In genomic region chr15:12800405-12801141, GRCm38 (mm10) we compare ENCODE assay signal across 12 mouse cellular contexts. TPM values are rescaled to one million over a fixed set of nuclear protein-coding genes. Genes with fewer than 3 reads are reported as not detected.
DNase-seq lines count a peak whose midpoint lies in the region; ATAC-seq and TF ChIP-seq lines count a peak whose summit lies in the region.
"Had no signal": no experiment of that assay in that cellular context is flagged by ENCODE, and none has a peak within 500 bp of the region (broad histone marks: within the 10 kb centered on the region; RNA-seq: fewer than 3 reads in every experiment).

No protein-coding gene starts in this region.

- H3K4me1 ChIP-seq in heart, embryonic 14.5 days (ENCODE audit: control insufficient read depth in 2 of 2, insufficient read depth in 2 of 2, low read length in 2 of 2): peaks cover 2 to 5% of the 10 kb centered on the region in 2 experiments; a peak in 2 of 4 replicates
- no peaks in the 10 kb centered on the region for H3K4me1 ChIP-seq in midbrain, embryonic 11.5 days (ENCODE audit: control insufficient read depth, insufficient read depth, low read length)
- peaks cover 4% of the 10 kb centered on the region; the same call in 1 of the 2 replicates for H3K4me1 ChIP-seq in midbrain, embryonic 10.5 days
- H3K4me1 ChIP-seq in bone marrow, adult 2 months (ENCODE audit: control insufficient read depth, insufficient read depth, low read length): no peaks in the 10 kb centered on the region
- H3K4me1 ChIP-seq: hindbrain, embryonic 10.5 days; neural tube, embryonic 15.5 days had no signal

- no peak overlapping the region for H3K9ac ChIP-seq in heart, embryonic 14.5 days (ENCODE audit: low read length)
- no peak overlapping the region for H3K9ac ChIP-seq in midbrain, embryonic 11.5 days (ENCODE audit: low read length)
- H3K9ac ChIP-seq: neural tube, embryonic 15.5 days had no signal

- H3K9me3 ChIP-seq in heart, embryonic 14.5 days (ENCODE audit: control insufficient read depth, low read length): no peaks in the 10 kb centered on the region
- no peaks in the 10 kb centered on the region for H3K9me3 ChIP-seq in midbrain, embryonic 11.5 days (ENCODE audit: control insufficient read depth, low read length)
- H3K9me3 ChIP-seq in midbrain, embryonic 10.5 days (replicated peaks): no peaks in the 10 kb centered on the region
- H3K9me3 ChIP-seq: hindbrain, embryonic 10.5 days; neural tube, embryonic 15.5 days had no signal

- no peak for ATAC-seq in heart, embryonic 14.5 days (ENCODE audit: insufficient number of reproducible peaks, insufficient read depth, low FRiP score, low read depth)
- no peak for ATAC-seq in midbrain, embryonic 11.5 days (ENCODE audit: low FRiP score)
- ATAC-seq in cerebellum, adult (ENCODE audit: insufficient number of reproducible peaks, low FRiP score, low TSS enrichment): no peak

- H3ac ChIP-seq in myocyte (ENCODE audit: control insufficient read depth, insufficient read length): no peak overlapping the region

- no peak overlapping the region for H3K4me3 ChIP-seq in heart, embryonic 14.5 days (ENCODE audit: control insufficient read depth in 1 of 2, insufficient read depth in 1 of 2, low read depth in 1 of 2, low read length in 2 of 2)
- H3K4me3 ChIP-seq in midbrain, embryonic 11.5 days (ENCODE audit: low read depth, low read length): no peak overlapping the region
- no peak overlapping the region for H3K4me3 ChIP-seq in midbrain, embryonic 10.5 days
- peak overlapping the region; percentile 35 for H3K4me3 ChIP-seq in bone marrow, adult 2 months (replicated peaks; ENCODE audit: control insufficient read depth, low read depth, low read length)
- H3K4me3 ChIP-seq in myocyte: no peak overlapping the region
- H3K4me3 ChIP-seq: hindbrain, embryonic 10.5 days; neural tube, embryonic 15.5 days had no signal

- no peak for TF ChIP-seq POLR2A in bone marrow, adult 2 months (IDR thresholded peaks at IDR 0.05; ENCODE audit: borderline replicate concordance, control insufficient read depth, low read depth, low read length)
- TF ChIP-seq POLR2A in myocyte (IDR thresholded peaks at IDR 0.05; ENCODE audit: insufficient read length, low read depth): no peak

- 21% methylated on average over 15 of the region's 15 CpGs for WGBS in heart, embryonic 14.5 days
- WGBS in midbrain, embryonic 11.5 days: 63% methylated on average over 15 of the region's 15 CpGs
- WGBS in midbrain, embryonic 10.5 days: 68% methylated on average over 15 of the region's 15 CpGs
- WGBS in bone marrow, adult 2 months: 59% methylated on average over 15 of the region's 15 CpGs

- H3K27me3 ChIP-seq in heart, embryonic 14.5 days (ENCODE audit: control insufficient read depth, insufficient read depth, low read length): no peaks in the 10 kb centered on the region
- no peaks in the 10 kb centered on the region for H3K27me3 ChIP-seq in midbrain, embryonic 11.5 days (ENCODE audit: control insufficient read depth, insufficient read depth, low read length)
- H3K27me3 ChIP-seq in midbrain, embryonic 10.5 days (ENCODE audit: low read depth, poor library complexity, severe bottlenecking): no peaks in the 10 kb centered on the region
- peaks cover 20% of the 10 kb centered on the region for H3K27me3 ChIP-seq in myocyte (ENCODE audit: control insufficient read depth, insufficient read depth, insufficient read length)
- H3K27me3 ChIP-seq: neural tube, embryonic 15.5 days had no signal

- TF ChIP-seq CTCF in bone marrow, adult 2 months (IDR thresholded peaks at IDR 0.05; ENCODE audit: control insufficient read depth, insufficient read depth, low read length): no peak

- no peak for DNase-seq in heart, adult 9 months (ENCODE audit: low spot score in 2 of 2)
- DNase-seq in midbrain, embryonic 11.5 days (ENCODE audit: low spot score, missing footprints): peak; percentile 41
- DNase-seq in midbrain, embryonic 10.5 days (ENCODE audit: low spot score): no peak
- DNase-seq in cerebellum, postnatal 14 days: no peak
- DNase-seq: cerebellum, postnatal 25 days; kidney, adult 18-20 months had no signal

- no peaks in the 10 kb centered on the region for H3K79me2 ChIP-seq in myocyte (ENCODE audit: control insufficient read depth, insufficient read depth)

- no peak overlapping the region for H3K27ac ChIP-seq in heart, embryonic 14.5 days (replicated peaks in 1 of 2; ENCODE audit: control insufficient read depth in 1 of 2, insufficient read depth in 1 of 2, low read depth in 2 of 2, low read length in 2 of 2)
- no peak overlapping the region for H3K27ac ChIP-seq in midbrain, embryonic 11.5 days (ENCODE audit: low read depth, low read length)
- no peak overlapping the region for H3K27ac ChIP-seq in midbrain, embryonic 10.5 days (replicated peaks)
- H3K27ac ChIP-seq in bone marrow, adult 2 months (ENCODE audit: control insufficient read depth, insufficient read depth, low read depth, low read length, poor library complexity): no peak overlapping the region
- H3K27ac ChIP-seq: hindbrain, embryonic 10.5 days; neural tube, embryonic 15.5 days had no signal

- peak overlapping the region; percentile 47 for H3K4me2 ChIP-seq in heart, embryonic 14.5 days (ENCODE audit: low read length)
- no peak overlapping the region for H3K4me2 ChIP-seq in midbrain, embryonic 11.5 days
- peak overlapping the region; percentile 27 for H3K4me2 ChIP-seq in myocyte (ENCODE audit: low read depth)
- H3K4me2 ChIP-seq: neural tube, embryonic 15.5 days had no signal

- H3K36me3 ChIP-seq in heart, embryonic 14.5 days (ENCODE audit: control insufficient read depth, insufficient read depth, low read length): no peaks in the 10 kb centered on the region
- no peaks in the 10 kb centered on the region for H3K36me3 ChIP-seq in midbrain, embryonic 11.5 days (ENCODE audit: control insufficient read depth, insufficient read depth, low read length)
- H3K36me3 ChIP-seq in midbrain, embryonic 10.5 days: no peaks in the 10 kb centered on the region
- no peaks in the 10 kb centered on the region for H3K36me3 ChIP-seq in myocyte (ENCODE audit: control insufficient read depth, insufficient read depth)
- H3K36me3 ChIP-seq: neural tube, embryonic 15.5 days had no signal

TF ChIP-seq in myocyte, 11 proteins besides CTCF, POLR2A, EP300 and RAD21:
- TF ChIP-seq POLR2AphosphoS2 (IDR thresholded peaks at IDR 0.05; ENCODE audit: insufficient read length, low read depth) (no peak), SRF (IDR thresholded peaks at IDR 0.05; ENCODE audit: control insufficient read depth, insufficient read length, low read depth) (no peak), MAX (IDR thresholded peaks at IDR 0.05; ENCODE audit: low read depth) (no peak), USF1 (IDR thresholded peaks at IDR 0.05; ENCODE audit: low read depth) (no peak), E2F4 (IDR thresholded peaks at IDR 0.05; ENCODE audit: insufficient read depth) (no peak)

RNA-seq across cellular contexts. Expression of gene 6030458C11Rik, which starts 23.9 kb away (rescaled TPM):
- polyA plus RNA-seq in heart, embryonic 14.5 days (2014; fragmentation: Nextera tagmentation; extraction: Ambion mirVana): 25.0 and 26.0 TPM in 2 replicates
- polyA plus RNA-seq in midbrain, embryonic 11.5 days (2014; fragmentation: Nextera tagmentation; extraction: Ambion mirVana): 24.3 and 25.3 TPM in 2 replicates
- polyA plus RNA-seq in midbrain, embryonic 10.5 days (2016; fragmentation: Nextera tagmentation; extraction: Ambion mirVana): 42.6 and 44.6 TPM in 2 replicates
- polyA plus RNA-seq in bone marrow, adult 2 months (2011; ENCODE audit: insufficient read depth, insufficient read length, low replicate concordance, missing spikeins): 21.3 and 25.6 TPM in 2 replicates
- 12.7 TPM for polyA plus RNA-seq in myocyte (2012; fragmentation: generic; extraction: Trizol)

RNA-seq across cellular contexts. Expression of gene Drosha, which starts 24.0 kb away (rescaled TPM):
- polyA plus RNA-seq in heart, embryonic 14.5 days (2014; fragmentation: Nextera tagmentation; extraction: Ambion mirVana): 23.5 and 24.4 TPM in 2 replicates
- 79.2 and 83.7 TPM in 2 replicates for polyA plus RNA-seq in midbrain, embryonic 11.5 days (2014; fragmentation: Nextera tagmentation; extraction: Ambion mirVana)
- polyA plus RNA-seq in midbrain, embryonic 10.5 days (2016; fragmentation: Nextera tagmentation; extraction: Ambion mirVana): 77.9 and 81.3 TPM in 2 replicates
- polyA plus RNA-seq in bone marrow, adult 2 months (2011; ENCODE audit: insufficient read depth, insufficient read length, low replicate concordance, missing spikeins): 14.3 and 26.3 TPM in 2 replicates
- 40.4 TPM for polyA plus RNA-seq in myocyte (2012; fragmentation: generic; extraction: Trizol)
